Mouse (Mus musculus) CH12.LX (cell line): ENCODE measurements around the gene Arhgef28. TPM values are rescaled to one million over a fixed set of nuclear protein-coding genes. Genes with fewer than 3 reads are reported as not detected.

ENCODE experiments used
- DNase-seq: peaks from one replicate; pipeline ENCODE4 v3.0.0-alpha.2; 2013; ENCODE audit errors: extremely low read depth
- H3K27ac ChIP-seq: 2 replicates; pipeline ENCODE4 v1.5.1; 2012; ENCODE audit warnings: low read depth, mild to moderate bottlenecking, control low read depth, moderate library complexity; ENCODE audit not compliant: insufficient read depth
- H3K27me3 ChIP-seq: replicated peaks from 2 replicates; pipeline ENCODE3; 2012; ENCODE audit warnings: inconsistent platforms
- H3K36me3 ChIP-seq, 2 experiments: replicated peaks in 1 of 2; 2 replicates each; pipeline versions ENCODE3 to v1.6.1; 2012; ENCODE audit warnings: inconsistent platforms in 1 of 2, low read length in 1 of 2, mild to moderate bottlenecking in 1 of 2, mixed read lengths in 1 of 2, moderate library complexity in 1 of 2; ENCODE audit not compliant: control insufficient read depth in 1 of 2, insufficient read depth in 1 of 2
- H3K4me1 ChIP-seq, 2 experiments: 2 replicates each; pipeline ENCODE4 v1.6.1; 2012; ENCODE audit warnings: inconsistent platforms in 1 of 2, moderate library complexity in 1 of 2; ENCODE audit not compliant: insufficient read depth in 2 of 2, control insufficient read depth in 1 of 2
- H3K4me2 ChIP-seq: 2 replicates; pipeline ENCODE4 v1.6.1; 2012; ENCODE audit warnings: low read depth, mild to moderate bottlenecking, control low read depth; ENCODE audit not compliant: poor library complexity, insufficient read depth, severe bottlenecking
- H3K4me3 ChIP-seq, 3 experiments: fragments of 150-350 bp in 1 of 3; sonication (generic) in 1 of 3; replicated peaks in 1 of 3; 2 replicates each; pipeline versions ENCODE3 to v1.5.1; 2011 to 2012; ENCODE audit warnings: low read depth in 2 of 3, low read length in 2 of 3, mild to moderate bottlenecking in 2 of 3, moderate library complexity in 2 of 3, control low read depth in 1 of 3, improper control_type of control experiment in 1 of 3, inconsistent platforms in 1 of 3, mixed read lengths in 1 of 3; ENCODE audit not compliant: poor library complexity in 1 of 3
- H3K79me2 ChIP-seq: replicated peaks from 2 replicates; pipeline ENCODE4 v1.6.1; 2012; ENCODE audit warnings: mild to moderate bottlenecking, moderate library complexity; ENCODE audit not compliant: control insufficient read depth, poor library complexity, insufficient read depth, severe bottlenecking; ENCODE audit errors: extremely low read depth
- H3K9ac ChIP-seq: 2 replicates; pipeline ENCODE4 v1.6.1; 2012; ENCODE audit warnings: low read depth, mild to moderate bottlenecking, control low read depth, moderate library complexity; ENCODE audit not compliant: insufficient read depth
- H3K9me3 ChIP-seq: replicated peaks from 2 replicates; pipeline ENCODE3; 2012; ENCODE audit warnings: low read length, inconsistent platforms, mixed read lengths
- BHLHE40 ChIP-seq: IDR thresholded peaks from 2 replicates; pipeline ENCODE4 v1.6.1; 2011; ENCODE audit warnings: mild to moderate bottlenecking, low read depth, low read length, improper control_type of control experiment
- CHD1 ChIP-seq: IDR thresholded peaks from 2 replicates; pipeline ENCODE4 v1.6.1; 2012; ENCODE audit warnings: low read depth, low read length, improper control_type of control experiment, inconsistent platforms
- CHD2 ChIP-seq: IDR thresholded peaks from 2 replicates; pipeline ENCODE4 v1.6.1; 2011; ENCODE audit warnings: low read length, improper control_type of control experiment
- E2F4 ChIP-seq: IDR thresholded peaks from 2 replicates; pipeline ENCODE4 v1.6.1; 2011; ENCODE audit warnings: low read depth, low read length, improper control_type of control experiment; ENCODE audit not compliant: insufficient replicate concordance
- GABPA ChIP-seq: IDR thresholded peaks from 2 replicates; pipeline ENCODE4 v1.6.1; 2012; ENCODE audit warnings: low read depth, low read length, improper control_type of control experiment, inconsistent platforms; ENCODE audit not compliant: insufficient replicate concordance
- JUN ChIP-seq: IDR thresholded peaks from 2 replicates; pipeline ENCODE4 v1.6.1; 2011; ENCODE audit warnings: low read depth, mild to moderate bottlenecking, low read length, improper control_type of control experiment, moderate library complexity; ENCODE audit not compliant: insufficient read depth
- JUND ChIP-seq: conservative IDR thresholded peaks from 2 replicates; pipeline ENCODE4 v1.6.1; 2011; ENCODE audit warnings: low read depth, low read length, improper control_type of control experiment
- KAT2A ChIP-seq: IDR thresholded peaks from 2 replicates; pipeline ENCODE4 v1.6.1; 2012; ENCODE audit warnings: low read length, improper control_type of control experiment, inconsistent platforms; ENCODE audit not compliant: insufficient replicate concordance
- MEF2A ChIP-seq: IDR thresholded peaks from 2 replicates; pipeline ENCODE4 v1.6.1; 2014; ENCODE audit warnings: low read depth, mild to moderate bottlenecking, inconsistent platforms, low read length, improper control_type of control experiment, borderline replicate concordance
- MYC ChIP-seq: IDR thresholded peaks from 2 replicates; pipeline ENCODE4 v1.6.1; 2011; ENCODE audit warnings: low read depth, mild to moderate bottlenecking, improper control_type of control experiment, low read length
- NELFE ChIP-seq: IDR thresholded peaks from 2 replicates; pipeline ENCODE4 v1.6.1; 2011; ENCODE audit warnings: low read depth, low read length, improper control_type of control experiment
- SMC3 ChIP-seq: IDR thresholded peaks from 2 replicates; pipeline ENCODE4 v1.6.1; 2011; ENCODE audit warnings: low read depth, low read length, improper control_type of control experiment
- TBP ChIP-seq: conservative IDR thresholded peaks from 2 replicates; pipeline ENCODE4 v1.6.1; 2011; ENCODE audit warnings: low read depth, low read length, improper control_type of control experiment
- TCF12 ChIP-seq: IDR thresholded peaks from 2 replicates; pipeline ENCODE4 v1.6.1; 2014; ENCODE audit warnings: low read depth, mild to moderate bottlenecking, inconsistent platforms, low read length, improper control_type of control experiment
- USF1 ChIP-seq: IDR thresholded peaks from 2 replicates; pipeline ENCODE4 v1.6.1; 2014; ENCODE audit warnings: low read depth, mild to moderate bottlenecking, inconsistent platforms, low read length, improper control_type of control experiment
- USF2 ChIP-seq: conservative IDR thresholded peaks from 2 replicates; pipeline ENCODE4 v1.6.1; 2011; ENCODE audit warnings: low read depth, low read length, improper control_type of control experiment
- ZC3H11A ChIP-seq: IDR thresholded peaks from 2 replicates; pipeline ENCODE4 v1.6.1; 2012; ENCODE audit warnings: low read depth, mild to moderate bottlenecking, inconsistent platforms, low read length, improper control_type of control experiment
- ZMIZ1 ChIP-seq: IDR thresholded peaks from 2 replicates; pipeline ENCODE4 v1.6.1; 2012; ENCODE audit warnings: low read depth, mild to moderate bottlenecking, inconsistent platforms, low read length, improper control_type of control experiment
- dilution Hi-C: fragments of 300-500 bp; cut with MboI; formaldehyde crosslinking; loops from 2 replicates; pipeline ENCODE4 v1.14.3; 2020; ENCODE audit warnings: low sequenced_read_pairs; ENCODE audit not compliant: extremely low pct_unique_long_range_greater_than_20kb, extremely low pct_ligation_motif_present
- in situ Hi-C: fragments of 300-500 bp; cut with MboI; formaldehyde crosslinking; loops from 3 replicates; pipeline ENCODE4 v1.14.3; 2019; ENCODE audit warnings: low sequenced_read_pairs, low pct_ligation_motif_present, low pct_unique_long_range_greater_than_20kb, mixed read lengths
- polyA plus RNA-seq: library from polyadenylated mRNA; unstranded; fragments of >175 nt; gene quantifications from 2 replicates; pipeline ENCODE4 v1.2.1, GENCODE M21; 2012; ENCODE audit warnings: low read depth; ENCODE audit not compliant: insufficient read length
- total RNA-seq, 2 experiments: library from RNA; depleted of rRNA; stranded (reverse); fragments of 300-350 nt in 1 of 2; fragments of >200 nt in 1 of 2; gene quantifications; 2 replicates each; pipeline ENCODE4 v1.2.3; 2012 to 2014

Gene Arhgef28
- total and polyA plus RNA-seq, 3 experiments = 0.07 to 0.24 (median 0.08) TPM

GRCm38 (mm10) chr13:98117566-98118254 is 88.5 kb downstream of the Arhgef28 start:
- Histone ChIP-seq H3K4me3 (no peak overlapping the region), H3K4me1 (peaks cover 0 to 13% of the 10 kb centered on the region in 2 experiments; a peak in 2 of 4 replicates), H3K4me2 (no peak overlapping the region), H3K27me3 (no peaks in the 10 kb centered on the region), H3K9me3 (peaks cover 2% of the 10 kb centered on the region), H3K9ac (no peak overlapping the region), H3K36me3 (no peaks in the 10 kb centered on the region), H3K27ac (no peak overlapping the region)
- no peak for DNase-seq
- in situ Hi-C loops = no loop called here
- TF ChIP-seq GABPA (no peak), MEF2A (no peak), USF2 (no peak), CHD2 (no peak), TCF12 (no peak), ZMIZ1 (no peak), JUN (no peak), TBP (no peak), E2F4 (no peak), ZC3H11A (no peak), BHLHE40 (no peak), USF1 (no peak), MYC (no peak), NELFE (no peak), SMC3 (no peak), CHD1 (no peak), KAT2A (no peak)
- TF ChIP-seq, all 38 proteins: peak for 0
- H3K79me2 ChIP-seq = no peaks in the 10 kb centered on the region
- dilution Hi-C loops = no loop called here

- DNase-seq = no peak
- Histone ChIP-seq H3K4me2 (no peak overlapping the region), H3K27ac (no peak overlapping the region), H3K9ac (no peak overlapping the region), H3K4me1 (no peaks in the 10 kb centered on the region), H3K9me3 (peaks cover 2% of the 10 kb centered on the region), H3K36me3 (no peaks in the 10 kb centered on the region), H3K27me3 (no peaks in the 10 kb centered on the region), H3K4me3 (no peak overlapping the region), H3K79me2 (no peaks in the 10 kb centered on the region)
- in situ Hi-C loops (no loop called here), dilution Hi-C loops (no loop called here)
- TF ChIP-seq CHD2 (no peak), KAT2A (no peak), ZC3H11A (no peak), USF2 (no peak), JUND (no peak)
Measured at GRCm38 (mm10) chr13:98115650-98116049, 90.6 kb downstream of the Arhgef28 start.
